Mouse (Mus musculus): ENCODE data around the gene Gm28870. TPM values are rescaled to one million over a fixed set of nuclear protein-coding genes. Genes with fewer than 3 reads are reported as not detected.

The Gm28870 gene
- not detected in 2 replicates for polyA plus RNA-seq (2012; ENCODE audit: low replicate concordance)

DNA sequence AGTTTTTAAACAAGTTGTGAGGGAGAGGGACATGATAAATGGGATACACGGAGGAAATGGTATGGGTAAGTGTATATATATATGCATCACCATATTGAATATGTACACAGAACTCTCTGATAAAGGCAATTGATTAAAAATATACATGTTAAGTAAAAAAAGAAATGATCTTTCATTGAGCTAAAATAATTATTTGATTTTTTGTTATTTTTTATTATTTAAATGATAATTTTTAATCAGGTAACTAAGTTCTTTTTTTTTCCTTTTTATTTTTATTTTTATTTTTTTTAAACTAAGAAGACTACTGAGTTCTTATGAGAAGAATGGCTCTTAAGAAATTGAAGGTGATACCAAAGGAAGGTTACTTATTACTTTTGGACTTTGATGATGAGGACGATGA lies at the start of gene Gm28870:
Gene Gm28870, plus strand, starts transcription at position 301 of the 400 bp plus-strand sequence.

Data from hematopoietic multipotent progenitor cell, adult 10-12 weeks (in vitro differentiated cells).